Mouse (Mus musculus): Measurements from ENCODE around the gene Dph6.
A peak's percentile ranks its signal among the peaks of the same experiment; 100 is the strongest.

GRCm38 (mm10) chr2:114654365-114655239 is at the start of gene Dph6:
- TF ChIP-seq GATA1 (IDR thresholded peaks at IDR 0.05; ENCODE audit: borderline replicate concordance, low read length) (no peak), FLI1 (IDR thresholded peaks at IDR 0.05; ENCODE audit: low read length) (peak; percentile 27; the same call in 1 of the 2 replicates)

Data from megakaryocyte, embryonic 14.5 days (primary cell).